8 mouse cellular contexts compared by ENCODE assay signal in the genomic region with DNA sequence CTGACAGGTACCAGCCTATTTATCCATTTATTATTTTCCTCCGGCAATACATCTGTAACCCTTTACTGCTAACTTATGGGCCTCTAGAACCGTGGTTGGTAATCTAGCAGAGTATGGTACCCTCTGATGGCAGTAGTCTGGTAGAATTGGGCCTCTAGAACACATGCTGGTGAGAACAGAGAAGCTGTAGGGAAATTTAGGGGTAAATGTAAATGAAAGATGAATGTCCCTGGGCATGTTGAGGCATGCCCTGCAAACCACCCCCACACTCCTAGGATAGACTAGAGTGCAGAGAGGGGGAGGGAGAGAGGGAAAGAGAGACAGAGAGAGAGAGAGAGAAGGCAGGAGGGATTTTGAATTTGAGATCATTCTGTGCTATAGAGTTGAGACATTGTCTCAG. TPM values are rescaled to one million over a fixed set of nuclear protein-coding genes. Genes with fewer than 3 reads are reported as not detected.
DNase-seq lines count a peak whose midpoint lies in the region; ATAC-seq lines count a peak whose summit lies in the region.

No protein-coding gene starts in this region.

- no peak for ATAC-seq in heart, embryonic 15.5 days (replicated peaks; ENCODE audit: insufficient number of reproducible peaks, insufficient read depth, low FRiP score, low read depth)
- no peak for ATAC-seq in hindbrain, embryonic 13.5 days (ENCODE audit: low FRiP score)
- no peak for ATAC-seq in midbrain, embryonic 12.5 days (ENCODE audit: low FRiP score, low read depth)

- H3K4me1 ChIP-seq in heart, embryonic 15.5 days (replicated peaks), result peaks cover 37% of the 10 kb centered on the region
- H3K4me1 ChIP-seq in hindbrain, embryonic 13.5 days (replicated peaks), result peaks cover 26% of the 10 kb centered on the region
- peaks cover 34% of the 10 kb centered on the region for H3K4me1 ChIP-seq in midbrain, embryonic 12.5 days

- H3K27me3 ChIP-seq in heart, embryonic 15.5 days, result no peaks in the 10 kb centered on the region
- H3K27me3 ChIP-seq in hindbrain, embryonic 13.5 days, result no peaks in the 10 kb centered on the region
- H3K27me3 ChIP-seq in midbrain, embryonic 12.5 days, result no peaks in the 10 kb centered on the region

- no peak overlapping the region for H3K9ac ChIP-seq in heart, embryonic 15.5 days
- peak overlapping the region; percentile 63; the same call in 1 of the 2 replicates for H3K9ac ChIP-seq in hindbrain, embryonic 13.5 days
- H3K9ac ChIP-seq in midbrain, embryonic 12.5 days (replicated peaks), result peak overlapping the region; percentile 54

- intact Hi-C loops in heart, postnatal 10 days (cut with DNase I), result no loop called here
- intact Hi-C loops in left cerebral cortex, postnatal 4 days (cut with DNase I), result loop anchor here (10.0 kb wide), 1 partner anchor 220 kb away; no protein-coding TSS in a partner anchor

- H3K4me2 ChIP-seq in heart, embryonic 15.5 days, result peak overlapping the region; percentile 71
- peak overlapping the region; percentile 60 for H3K4me2 ChIP-seq in hindbrain, embryonic 13.5 days
- H3K4me2 ChIP-seq in midbrain, embryonic 12.5 days (replicated peaks), result peak overlapping the region; percentile 67

- peak overlapping the region; percentile 72 for H3K4me3 ChIP-seq in heart, embryonic 15.5 days
- peak overlapping the region; percentile 59 for H3K4me3 ChIP-seq in hindbrain, embryonic 13.5 days
- H3K4me3 ChIP-seq in midbrain, embryonic 12.5 days, result peak overlapping the region; percentile 61

- peaks cover 8% of the 10 kb centered on the region; the same call in 1 of the 2 replicates for H3K36me3 ChIP-seq in heart, embryonic 15.5 days
- H3K36me3 ChIP-seq in hindbrain, embryonic 13.5 days, result no peaks in the 10 kb centered on the region
- H3K36me3 ChIP-seq in midbrain, embryonic 12.5 days, result peaks cover 22% of the 10 kb centered on the region

- no peak overlapping the region for H3K27ac ChIP-seq in heart, embryonic 15.5 days
- no peak overlapping the region for H3K27ac ChIP-seq in hindbrain, embryonic 13.5 days
- no peak overlapping the region for H3K27ac ChIP-seq in midbrain, embryonic 12.5 days (replicated peaks)

- DNase-seq in heart, postnatal 10 days, result no peak
- DNase-seq in Muller cell, postnatal 12 days (ENCODE audit: inconsistent ontology term), result peak; percentile 41
- DNase-seq in adipocyte (ENCODE audit: low spot score), result no peak
- DNase-seq in gastrocnemius, postnatal 25 days, result no peak
- DNase-seq in left cerebral cortex, postnatal 4 days, result no peak

- 49% methylated on average over 2 of the region's 2 CpGs for WGBS in heart, embryonic 15.5 days
- 29% methylated on average over 2 of the region's 2 CpGs for whole genome bisulfite sequencing in hindbrain, embryonic 13.5 days
- 47% methylated on average over 2 of the region's 2 CpGs for WGBS in midbrain, embryonic 12.5 days

- no peaks in the 10 kb centered on the region for H3K9me3 ChIP-seq in heart, embryonic 15.5 days (replicated peaks)
- no peaks in the 10 kb centered on the region for H3K9me3 ChIP-seq in hindbrain, embryonic 13.5 days
- no peaks in the 10 kb centered on the region for H3K9me3 ChIP-seq in midbrain, embryonic 12.5 days

RNA-seq across cellular contexts. Expression of gene Psrc1, which starts 0.8 kb away (rescaled TPM):
- 17.1 and 23.1 TPM in 2 replicates for polyA plus RNA-seq in heart, embryonic 15.5 days (2015; fragmentation: Nextera tagmentation; extraction: Ambion mirVana)
- 1 to 10 TPM; 2.9 to 4.1 TPM for total RNA-seq in heart, postnatal 10 days (2021)
- 13.8 and 13.9 TPM in 2 replicates for polyA plus RNA-seq in hindbrain, embryonic 13.5 days (2015; fragmentation: Nextera tagmentation; extraction: Ambion mirVana)
- 60.6 and 61.9 TPM in 2 replicates for polyA plus RNA-seq in midbrain, embryonic 12.5 days (2016; fragmentation: Nextera tagmentation; extraction: Ambion mirVana)
- total RNA-seq in gastrocnemius, postnatal 25 days (2021), result under 1 TPM in 1 of 2 experiments, not detected in 1; 0.32 TPM
- 1 to 10 TPM; 4.3 to 6.9 TPM for total RNA-seq in left cerebral cortex, postnatal 4 days (2021)

RNA-seq across cellular contexts. Expression of gene Mybphl, which starts 19.7 kb away (rescaled TPM):
- 41.5 and 48.0 TPM in 2 replicates for polyA plus RNA-seq in heart, embryonic 15.5 days (2015; fragmentation: Nextera tagmentation; extraction: Ambion mirVana)
- 10 to 100 TPM; 18.1 to 41.9 TPM for total RNA-seq in heart, postnatal 10 days (2021)
- polyA plus RNA-seq in hindbrain, embryonic 13.5 days (2015; fragmentation: Nextera tagmentation; extraction: Ambion mirVana), result 0.13 and 0.21 TPM in 2 replicates
- not detected in 2 replicates for polyA plus RNA-seq in midbrain, embryonic 12.5 days (2016; fragmentation: Nextera tagmentation; extraction: Ambion mirVana)
- not detected for total RNA-seq in gastrocnemius, postnatal 25 days (2021)
- total RNA-seq in left cerebral cortex, postnatal 4 days (2021), result under 1 TPM in 1 of 2 experiments, not detected in 1; 0.30 TPM

RNA-seq across cellular contexts. Expression of gene Celsr2, which starts 30.9 kb away (rescaled TPM):
- 2.4 and 3.6 TPM in 2 replicates for polyA plus RNA-seq in heart, embryonic 15.5 days (2015; fragmentation: Nextera tagmentation; extraction: Ambion mirVana)
- total RNA-seq in heart, postnatal 10 days (2021), result 1 to 10 TPM; 7.4 to 7.6 TPM
- 50.5 and 58.0 TPM in 2 replicates for polyA plus RNA-seq in hindbrain, embryonic 13.5 days (2015; fragmentation: Nextera tagmentation; extraction: Ambion mirVana)
- 73.3 and 78.2 TPM in 2 replicates for polyA plus RNA-seq in midbrain, embryonic 12.5 days (2016; fragmentation: Nextera tagmentation; extraction: Ambion mirVana)
- total RNA-seq in gastrocnemius, postnatal 25 days (2021), result 1 to 10 TPM; 4.8 to 5.9 TPM
- 100 to 1,000 TPM; 136 to 149 TPM for total RNA-seq in left cerebral cortex, postnatal 4 days (2021)

Comparison
In these comparisons a context has a peak if more than half of its experiments do, and no peak if none do; other contexts are left out.
1. RNA of gene Mybphl, which starts 19.7 kb away (total RNA-seq): 18.1 to 41.9 TPM in heart, postnatal 10 days; 0.30 TPM in left cerebral cortex, postnatal 4 days and not detected in gastrocnemius, postnatal 25 days; every median in the first group is over 10 times any median in the second.
2. RNA of gene Celsr2, which starts 30.9 kb away (total RNA-seq): 136 to 149 TPM in left cerebral cortex, postnatal 4 days; 7.4 to 7.6 TPM in heart, postnatal 10 days and 4.8 to 5.9 TPM in gastrocnemius, postnatal 25 days; every median in the first group is over 10 times any median in the second.
3. Peak in every context shown above with its lines, with median percentiles within 50 percentile points of each other: H3K4me2 ChIP-seq and H3K4me3 ChIP-seq.